Mouse (Mus musculus) stomach, postnatal 0 days (tissue): ENCODE data around the gene Patl2. TPM values are rescaled to one million over a fixed set of nuclear protein-coding genes. Genes with fewer than 3 reads are reported as not detected.
A peak's percentile ranks its signal among the peaks of the same experiment; 100 is the strongest.

Experiments used
- ATAC-seq: fragments of 200-750 bp; cut with Nextera tagmentation; 2 replicates; pipeline ENCODE4 v1.8.0; 2017; ENCODE audit not compliant: low FRiP score, low TSS enrichment
- DNase-seq: peaks from one replicate; pipeline ENCODE4 v3.0.0-alpha.2; 2016; ENCODE audit warnings: low spot score
- H3K27ac ChIP-seq: fragments of 300-500 bp; sonication (generic); replicated peaks from 2 replicates; pipeline ENCODE4 v1.5.1; 2014; ENCODE audit warnings: mild to moderate bottlenecking, control low read depth
- H3K27me3 ChIP-seq: fragments of 300-500 bp; sonication (generic); 2 replicates; pipeline ENCODE4 v1.6.1; 2014; ENCODE audit warnings: low read length; ENCODE audit not compliant: control insufficient read depth, insufficient read depth
- H3K36me3 ChIP-seq: fragments of 300-500 bp; sonication (generic); 2 replicates; pipeline ENCODE4 v1.6.1; 2014; ENCODE audit warnings: low read length, mixed read lengths; ENCODE audit not compliant: control insufficient read depth, insufficient read depth
- H3K4me1 ChIP-seq: fragments of 300-500 bp; sonication (generic); replicated peaks from 2 replicates; pipeline ENCODE4 v1.6.1; 2014; ENCODE audit warnings: antibody characterized with exemption; ENCODE audit not compliant: control insufficient read depth, insufficient read depth
- H3K4me2 ChIP-seq: fragments of 300-500 bp; sonication (generic); replicated peaks from 2 replicates; pipeline ENCODE4 v1.6.1; 2014; ENCODE audit warnings: low read depth, mild to moderate bottlenecking, control low read depth, moderate library complexity
- H3K4me3 ChIP-seq: fragments of 300-500 bp; sonication (generic); 2 replicates; pipeline ENCODE4 v1.5.1; 2014; ENCODE audit warnings: low read depth, low read length, control low read depth
- H3K9ac ChIP-seq: fragments of 300-500 bp; sonication (generic); 2 replicates; pipeline ENCODE4 v1.6.1; 2014; ENCODE audit warnings: mild to moderate bottlenecking, low read length, control low read depth, mixed read lengths
- H3K9me3 ChIP-seq: fragments of 300-500 bp; sonication (generic); 2 replicates; pipeline ENCODE4 v1.6.1; 2016; ENCODE audit warnings: low read length; ENCODE audit not compliant: control insufficient read depth
- CTCF ChIP-seq: IDR thresholded peaks from 2 replicates; pipeline ENCODE4 v1.5.1; 2016; ENCODE audit warnings: antibody characterized with exemption, low read depth, mild to moderate bottlenecking, moderate library complexity
- EP300 ChIP-seq: optimal IDR thresholded peaks from 2 replicates; pipeline ENCODE3; 2016; ENCODE audit warnings: antibody characterized with exemption
- WGBS: fragments of 180-500 bp; shearing (Covaris S2); extraction: QIAGEN DNeasy Blood & Tissue Kit; methylation state at CpG from one replicate; pipeline ENCODE4 v1.1.7; 2014; 5-methylcytosine and 5-hydroxymethylcytosine counted together
- polyA plus RNA-seq: library from polyadenylated mRNA; unstranded; fragments of >200 nt; fragmentation: Nextera tagmentation; extraction: Ambion mirVana; gene quantifications from 2 replicates; pipeline ENCODE4 v1.2.1, GENCODE M21; 2015

The Patl2 gene
- polyA plus RNA-seq, 1 experiment from 2014 or later, result not detected

GRCm38 (mm10) chr2:122149716-122150115, 36.3 kb downstream of the Patl2 start:
- Histone ChIP-seq H3K9me3 (no peaks in the 10 kb centered on the region), H3K27ac (no peak overlapping the region), H3K9ac (no peak overlapping the region), H3K4me3 (no peak overlapping the region), H3K4me2 (no peak overlapping the region), H3K36me3 (0 out of 2 replicates have a peak, but pooled peaks cover 2% of the 10 kb centered on the region), H3K27me3 (no peaks in the 10 kb centered on the region), H3K4me1 (no peaks in the 10 kb centered on the region)
- DNase-seq (no peak), ATAC-seq (no peak)
- TF ChIP-seq EP300 (no peak), CTCF (no peak)
- 71% methylated on average over 3 of the region's 3 CpGs for whole genome bisulfite sequencing

GRCm38 (mm10) chr2:122149316-122149715, 36.7 kb downstream of the Patl2 start:
- no peak overlapping the region for H3K9ac ChIP-seq
- 81% methylated on average over 6 of the region's 6 CpGs for WGBS
- peak overlapping the region; percentile 80; the same call in 1 of the 2 replicates for H3K4me2 ChIP-seq
- no peak for DNase-seq
- ATAC-seq, result no peak
- H3K36me3 ChIP-seq, result 0 out of 2 replicates have a peak, but pooled peaks cover under 1% of the 10 kb centered on the region
- no peaks in the 10 kb centered on the region for H3K9me3 ChIP-seq
- no peaks in the 10 kb centered on the region for H3K27me3 ChIP-seq
- TF ChIP-seq EP300, result no peak
- no peak for TF ChIP-seq CTCF
- H3K4me1 ChIP-seq, result no peaks in the 10 kb centered on the region
- no peak overlapping the region for H3K27ac ChIP-seq
- peak overlapping the region; percentile 72; the same call in 1 of the 2 replicates for H3K4me3 ChIP-seq

GRCm38 (mm10) chr2:122148242-122148917, 37.6 kb downstream of the Patl2 start:
- Histone ChIP-seq H3K9me3 (no peaks in the 10 kb centered on the region), H3K27me3 (no peaks in the 10 kb centered on the region), H3K4me1 (no peaks in the 10 kb centered on the region), H3K27ac (peak overlapping the region; percentile 86), H3K4me3 (peak overlapping the region; percentile 72), H3K36me3 (no peaks in the 10 kb centered on the region), H3K4me2 (peak overlapping the region; percentile 80), H3K9ac (peak overlapping the region; percentile 82)
- ATAC-seq (no peak), DNase-seq (peak; percentile 61)
- TF ChIP-seq CTCF (no peak), EP300 (no peak)
- 15% methylated on average over 18 of the region's 18 CpGs for WGBS

GRCm38 (mm10) chr2:122147508-122148241, 38.3 kb downstream of the Patl2 start, which contains the start of gene B2m:
B2m (plus strand) TSS chr2:122147686.
- WGBS, result under 1% methylated on average over 40 of the region's 40 CpGs

GRCm38 (mm10) chr2:122146687-122147086, 39.3 kb downstream of the Patl2 start:
- ATAC-seq (no peak), DNase-seq (no peak)
- H3K4me2 ChIP-seq, result peak overlapping the region; percentile 51; the same call in 1 of the 2 replicates
- 62% methylated on average over 6 of the region's 6 CpGs for WGBS
- H3K27me3 ChIP-seq, result no peaks in the 10 kb centered on the region
- TF ChIP-seq CTCF (no peak), EP300 (no peak)
- H3K4me3 ChIP-seq, result no peak overlapping the region
- no peaks in the 10 kb centered on the region for H3K9me3 ChIP-seq
- H3K9ac ChIP-seq, result no peak overlapping the region
- H3K27ac ChIP-seq, result peak overlapping the region; percentile 30; the same call in 1 of the 2 replicates
- H3K4me1 ChIP-seq, result no peaks in the 10 kb centered on the region
- H3K36me3 ChIP-seq, result no peaks in the 10 kb centered on the region

More at GRCm38 (mm10) chr2:122147508-122148241, 38.3 kb downstream of the Patl2 start, which contains the start of gene B2m:
- H3K4me3 ChIP-seq, result peak within 1 kb of the TSS; percentile 72
- peak; percentile 98 for ATAC-seq
- peak within 1 kb of the TSS; percentile 82 for H3K9ac ChIP-seq
- H3K4me1 ChIP-seq, result no peaks in the 10 kb centered on the region
- no peaks in the 10 kb centered on the region for H3K36me3 ChIP-seq
- peak within 1 kb of the TSS; percentile 86 for H3K27ac ChIP-seq
- TF ChIP-seq EP300, result no peak
- no peak for TF ChIP-seq CTCF
- no peaks in the 10 kb centered on the region for H3K9me3 ChIP-seq
- no peaks in the 10 kb centered on the region for H3K27me3 ChIP-seq
- peak within 1 kb of the TSS; percentile 80 for H3K4me2 ChIP-seq
- peak; percentile 95 for DNase-seq

GRCm38 (mm10) chr2:122145756-122146155, 40.2 kb downstream of the Patl2 start:
- no peak overlapping the region for H3K9ac ChIP-seq
- 64% methylated on average over 4 of the region's 4 CpGs for WGBS
- no peak overlapping the region for H3K4me2 ChIP-seq
- H3K36me3 ChIP-seq, result no peaks in the 10 kb centered on the region
- no peak overlapping the region for H3K4me3 ChIP-seq
- ATAC-seq (no peak), DNase-seq (no peak)
- TF ChIP-seq EP300, result no peak
- no peak for TF ChIP-seq CTCF
- H3K27ac ChIP-seq, result no peak overlapping the region
- H3K9me3 ChIP-seq, result no peaks in the 10 kb centered on the region
- no peaks in the 10 kb centered on the region for H3K27me3 ChIP-seq
- no peaks in the 10 kb centered on the region for H3K4me1 ChIP-seq
